Mouse (Mus musculus) heart, postnatal 0 days (tissue): ENCODE measurements around the gene Eif3g.

ENCODE experiments used
- CTCF ChIP-seq: IDR thresholded peaks from 2 replicates; pipeline ENCODE4 v1.5.1; 2016; ENCODE audit warnings: antibody characterized with exemption, control low read depth, low read depth
- EP300 ChIP-seq: IDR thresholded peaks from 2 replicates; pipeline ENCODE4 v1.6.1; 2016; ENCODE audit warnings: antibody characterized with exemption, low read depth

DNA sequence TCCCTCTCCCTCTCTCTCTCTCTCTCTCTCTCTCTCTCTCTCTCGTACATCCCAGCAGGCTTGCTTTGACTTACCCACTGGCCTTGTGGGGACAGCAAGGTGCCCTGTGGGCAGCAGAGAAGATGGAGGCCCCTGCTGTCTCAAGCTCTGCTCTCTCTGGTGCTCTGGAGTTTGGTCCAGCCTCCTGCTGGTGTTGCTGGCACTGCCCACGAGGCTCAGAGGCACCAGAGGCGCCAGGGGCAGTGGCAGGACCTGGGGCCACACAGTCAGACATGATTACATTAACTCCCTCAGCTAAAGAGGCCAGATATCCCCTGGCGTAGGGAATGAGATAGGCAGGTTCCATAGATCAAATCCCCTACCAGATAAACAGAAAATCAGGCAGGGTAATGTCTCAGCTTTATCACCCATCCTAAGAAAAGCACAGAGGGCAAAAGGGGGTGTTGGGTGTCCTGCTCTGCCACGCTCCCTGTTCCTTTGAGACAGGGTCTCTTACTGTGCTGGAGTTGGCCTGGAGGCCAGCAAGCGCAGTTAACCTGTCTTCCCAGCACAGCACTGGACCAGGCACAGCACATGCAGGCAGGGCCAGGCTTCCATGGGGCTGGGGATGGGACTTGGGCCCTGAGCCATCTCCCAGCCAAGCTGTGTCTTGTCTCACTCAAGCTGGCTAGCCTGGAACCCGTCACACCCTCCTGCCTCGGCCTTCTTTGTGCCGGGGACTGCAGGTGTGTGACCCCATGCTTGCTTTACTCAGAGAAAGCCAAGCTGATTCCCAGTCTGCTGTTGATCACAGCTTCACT is 21.9 kb downstream of the Eif3g start:
- TF ChIP-seq CTCF (no peak), EP300 (no peak)
